Mouse (Mus musculus) heart, embryonic 14.5 days (tissue): ENCODE measurements around the gene Ddx41. TPM values are rescaled to one million over a fixed set of nuclear protein-coding genes. Genes with fewer than 3 reads are reported as not detected.

ENCODE experiments used
- ATAC-seq: fragments of 200-750 bp; cut with Nextera tagmentation; 2 replicates; pipeline ENCODE4 v1.8.0; 2017; ENCODE audit warnings: low read depth, moderate TSS enrichment; ENCODE audit not compliant: insufficient number of reproducible peaks, insufficient read depth, low FRiP score
- H3K27ac ChIP-seq, 2 experiments: fragments of 200-500 bp in 1 of 2; fragments of 300-500 bp in 1 of 2; sonication (generic) in 1 of 2; replicated peaks in 1 of 2; 2 replicates each; pipeline ENCODE4 v1.5.1; 2012 to 2014; ENCODE audit warnings: low read depth in 2 of 2, low read length in 2 of 2, control low read depth in 1 of 2, mild to moderate bottlenecking in 1 of 2, mixed read lengths in 1 of 2; ENCODE audit not compliant: control insufficient read depth in 1 of 2, insufficient read depth in 1 of 2
- H3K27me3 ChIP-seq: fragments of 300-500 bp; sonication (generic); 2 replicates; pipeline ENCODE4 v1.6.1; 2014; ENCODE audit warnings: mild to moderate bottlenecking, low read length, control low read depth; ENCODE audit not compliant: control insufficient read depth, insufficient read depth
- H3K36me3 ChIP-seq: fragments of 300-500 bp; sonication (generic); 2 replicates; pipeline ENCODE4 v1.6.1; 2014; ENCODE audit warnings: mild to moderate bottlenecking, control low read depth, low read length, mixed read lengths; ENCODE audit not compliant: control insufficient read depth, insufficient read depth
- H3K4me1 ChIP-seq, 2 experiments: fragments of 200-500 bp in 1 of 2; fragments of 300-500 bp in 1 of 2; sonication (generic) in 1 of 2; 2 replicates each; pipeline ENCODE4 v1.6.1; 2012 to 2014; ENCODE audit warnings: low read length in 2 of 2, control low read depth in 1 of 2, mixed read lengths in 1 of 2; ENCODE audit not compliant: control insufficient read depth in 2 of 2, insufficient read depth in 2 of 2
- H3K4me2 ChIP-seq: fragments of 300-500 bp; sonication (generic); 2 replicates; pipeline ENCODE4 v1.6.1; 2014; ENCODE audit warnings: mild to moderate bottlenecking, low read length
- H3K4me3 ChIP-seq, 2 experiments: fragments of 200-500 bp in 1 of 2; fragments of 300-500 bp in 1 of 2; sonication (generic) in 1 of 2; 2 replicates each; pipeline ENCODE4 v1.5.1; 2012 to 2014; ENCODE audit warnings: low read length in 2 of 2, mild to moderate bottlenecking in 2 of 2, control low read depth in 1 of 2, low read depth in 1 of 2, moderate library complexity in 1 of 2; ENCODE audit not compliant: control insufficient read depth in 1 of 2, insufficient read depth in 1 of 2
- H3K9ac ChIP-seq: fragments of 300-500 bp; sonication (generic); 2 replicates; pipeline ENCODE4 v1.6.1; 2014; ENCODE audit warnings: mild to moderate bottlenecking, low read length
- H3K9me3 ChIP-seq: fragments of 300-500 bp; sonication (generic); 2 replicates; pipeline ENCODE4 v1.6.1; 2016; ENCODE audit warnings: low read length, control low read depth; ENCODE audit not compliant: control insufficient read depth
- WGBS: fragments of 180-500 bp; shearing (Covaris S2); extraction: QIAGEN DNeasy Blood & Tissue Kit; methylation state at CpG from one replicate; pipeline ENCODE4 v1.1.7; 2014; 5-methylcytosine and 5-hydroxymethylcytosine counted together
- polyA plus RNA-seq: library from polyadenylated mRNA; unstranded; fragments of >200 nt; fragmentation: Nextera tagmentation; extraction: Ambion mirVana; gene quantifications from 2 replicates; pipeline ENCODE4 v1.2.1, GENCODE M21; 2014

Gene Ddx41
- polyA plus RNA-seq, 1 experiment from 2014 or later = 28.9 TPM

- WGBS = 79% methylated on average over 6 of the region's 6 CpGs
- H3K9me3 ChIP-seq = no peaks in the 10 kb centered on the region
- H3K27me3 ChIP-seq = no peaks in the 10 kb centered on the region
- no peak overlapping the region for H3K4me3 ChIP-seq
- H3K36me3 ChIP-seq = peaks cover 48% of the 10 kb centered on the region
- no peak overlapping the region for H3K27ac ChIP-seq
- H3K9ac ChIP-seq = no peak overlapping the region
- no peak overlapping the region for H3K4me2 ChIP-seq
- ATAC-seq = no peak
- H3K4me1 ChIP-seq = 0 out of 4 replicates have a peak, but pooled peaks cover 0 to 3% of the 10 kb centered on the region in 2 experiments
These were observed 21.0 kb upstream of the Ddx41 start for GRCm38 (mm10) chr13:55557499-55557898.

GRCm38 (mm10) chr13:55555921-55556320 lies 19.5 kb upstream of the Ddx41 start:
- Histone ChIP-seq H3K27me3 (no peaks in the 10 kb centered on the region), H3K4me1 (0 out of 4 replicates have a peak, but pooled peaks cover 0 to 3% of the 10 kb centered on the region in 2 experiments), H3K9me3 (no peaks in the 10 kb centered on the region), H3K4me2 (no peak overlapping the region), H3K9ac (no peak overlapping the region), H3K27ac (no peak overlapping the region), H3K4me3 (no peak overlapping the region), H3K36me3 (peaks cover 57% of the 10 kb centered on the region)
- WGBS = 88% methylated on average over 9 of the region's 9 CpGs
- ATAC-seq = no peak

DNA sequence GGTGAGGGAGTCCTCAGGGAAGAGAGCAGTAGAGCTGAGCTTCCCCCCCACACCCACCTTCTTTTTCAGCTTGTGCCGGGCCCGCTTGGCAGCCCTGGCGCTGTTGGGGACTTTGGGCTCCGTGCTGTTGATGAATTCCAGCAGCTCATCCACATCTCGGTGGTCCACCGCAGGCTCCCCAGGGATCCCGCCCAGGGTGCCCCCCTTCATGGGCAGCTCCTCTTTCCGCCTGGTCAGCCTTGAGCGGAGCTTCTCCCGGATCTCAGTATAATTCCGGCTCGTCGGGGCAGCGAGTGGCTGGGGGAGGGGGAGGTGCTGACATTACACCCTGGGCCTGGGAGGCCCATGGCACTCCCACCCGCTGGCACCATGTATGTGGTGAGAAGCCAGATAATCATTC lies 12.6 kb upstream of the Ddx41 start:
- peaks cover 94% of the 10 kb centered on the region for H3K36me3 ChIP-seq

DNA sequence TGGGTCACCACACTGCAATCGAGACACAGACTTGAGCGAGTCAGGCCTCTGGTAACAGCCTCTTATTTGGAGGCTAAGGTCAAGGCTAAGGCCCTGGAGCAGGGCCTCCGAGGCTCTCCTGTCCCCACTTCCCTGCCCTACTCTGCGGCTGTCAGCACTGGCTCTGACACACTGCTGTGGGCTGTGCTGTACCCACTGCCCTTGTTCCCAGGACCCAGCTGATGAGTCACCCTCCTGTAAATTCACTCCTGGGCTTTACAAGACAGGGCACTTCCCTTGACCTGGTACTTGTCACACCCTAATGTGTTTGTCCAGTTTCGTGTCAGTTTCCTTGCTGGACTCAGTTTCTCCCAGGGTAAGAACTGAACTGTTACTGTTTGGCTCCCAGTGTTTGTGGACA lies 12.0 kb upstream of the Ddx41 start:
- 74% methylated on average over 5 of the region's 5 CpGs for WGBS
- Histone ChIP-seq H3K9me3 (no peaks in the 10 kb centered on the region), H3K9ac (no peak overlapping the region), H3K27me3 (no peaks in the 10 kb centered on the region), H3K27ac (no peak overlapping the region), H3K4me3 (no peak overlapping the region), H3K36me3 (peaks cover 94% of the 10 kb centered on the region), H3K4me1 (no peaks in the 10 kb centered on the region), H3K4me2 (no peak overlapping the region)
- no peak for ATAC-seq

More for the DNA sequence above, 12.6 kb upstream of the Ddx41 start:
- H3K9ac ChIP-seq = no peak overlapping the region
- H3K9me3 ChIP-seq = no peaks in the 10 kb centered on the region
- no peak overlapping the region for H3K4me2 ChIP-seq
- H3K4me1 ChIP-seq = no peaks in the 10 kb centered on the region
- H3K27ac ChIP-seq = no peak overlapping the region
- ATAC-seq = no peak
- H3K27me3 ChIP-seq = no peaks in the 10 kb centered on the region
- 84% methylated on average over 15 of the region's 15 CpGs for WGBS
- H3K4me3 ChIP-seq = no peak overlapping the region

DNA sequence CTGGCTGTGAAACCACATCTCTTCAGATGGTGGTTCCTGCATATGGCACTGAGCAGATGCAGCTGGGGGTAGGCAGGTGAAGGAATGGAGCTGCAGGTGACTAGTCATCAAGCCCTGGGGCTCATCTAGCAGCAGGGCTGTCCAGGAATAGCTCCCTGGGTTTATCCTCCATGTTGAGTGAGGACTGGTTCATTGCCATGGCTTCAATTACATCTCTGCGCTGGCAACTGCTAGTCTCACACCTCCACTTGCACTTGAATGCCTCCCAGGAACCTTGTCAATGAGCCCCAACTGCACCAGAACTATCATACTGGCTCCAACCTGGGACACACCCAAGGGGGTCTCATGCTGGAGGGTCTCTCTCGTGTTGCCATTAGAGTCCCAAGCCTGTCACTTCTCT lies 11.5 kb upstream of the Ddx41 start:
- H3K36me3 ChIP-seq = peaks cover 94% of the 10 kb centered on the region

GRCm38 (mm10) chr13:55544792-55545191 lies 8.3 kb upstream of the Ddx41 start:
- Histone ChIP-seq H3K27ac (no peak overlapping the region), H3K4me2 (no peak overlapping the region), H3K36me3 (peaks cover 96% of the 10 kb centered on the region), H3K4me1 (no peaks in the 10 kb centered on the region), H3K9me3 (no peaks in the 10 kb centered on the region), H3K4me3 (no peak overlapping the region), H3K9ac (no peak overlapping the region), H3K27me3 (no peaks in the 10 kb centered on the region)
- WGBS = 80% methylated on average over 6 of the region's 6 CpGs
- no peak for ATAC-seq

More for the DNA sequence above, 11.5 kb upstream of the Ddx41 start:
- Histone ChIP-seq H3K27me3 (no peaks in the 10 kb centered on the region), H3K4me1 (no peaks in the 10 kb centered on the region), H3K27ac (no peak overlapping the region), H3K9ac (no peak overlapping the region), H3K9me3 (no peaks in the 10 kb centered on the region), H3K4me2 (no peak overlapping the region), H3K4me3 (no peak overlapping the region)
- no peak for ATAC-seq
- 84% methylated on average over 2 of the region's 2 CpGs for WGBS

GRCm38 (mm10) chr13:55543447-55543846 lies 7.0 kb upstream of the Ddx41 start:
- H3K9ac ChIP-seq = no peak overlapping the region
- no peaks in the 10 kb centered on the region for H3K4me1 ChIP-seq
- no peaks in the 10 kb centered on the region for H3K9me3 ChIP-seq
- H3K27me3 ChIP-seq = no peaks in the 10 kb centered on the region
- 86% methylated on average over 8 of the region's 8 CpGs for WGBS
- ATAC-seq = no peak
- H3K4me2 ChIP-seq = no peak overlapping the region
- no peak overlapping the region for H3K27ac ChIP-seq
- H3K4me3 ChIP-seq = no peak overlapping the region
- peaks cover 96% of the 10 kb centered on the region for H3K36me3 ChIP-seq

- Histone ChIP-seq H3K4me3 (no peak overlapping the region), H3K4me1 (no peaks in the 10 kb centered on the region), H3K27me3 (no peaks in the 10 kb centered on the region), H3K9ac (no peak overlapping the region), H3K4me2 (no peak overlapping the region), H3K36me3 (peaks cover 100% of the 10 kb centered on the region), H3K9me3 (no peaks in the 10 kb centered on the region), H3K27ac (no peak overlapping the region)
- WGBS = 91% methylated on average over 4 of the region's 4 CpGs
- ATAC-seq = no peak
These were observed 6.4 kb upstream of the Ddx41 start for GRCm38 (mm10) chr13:55542891-55543290.
